Comparison of ENCODE assay signal across 8 mouse cellular contexts in the genomic region with DNA sequence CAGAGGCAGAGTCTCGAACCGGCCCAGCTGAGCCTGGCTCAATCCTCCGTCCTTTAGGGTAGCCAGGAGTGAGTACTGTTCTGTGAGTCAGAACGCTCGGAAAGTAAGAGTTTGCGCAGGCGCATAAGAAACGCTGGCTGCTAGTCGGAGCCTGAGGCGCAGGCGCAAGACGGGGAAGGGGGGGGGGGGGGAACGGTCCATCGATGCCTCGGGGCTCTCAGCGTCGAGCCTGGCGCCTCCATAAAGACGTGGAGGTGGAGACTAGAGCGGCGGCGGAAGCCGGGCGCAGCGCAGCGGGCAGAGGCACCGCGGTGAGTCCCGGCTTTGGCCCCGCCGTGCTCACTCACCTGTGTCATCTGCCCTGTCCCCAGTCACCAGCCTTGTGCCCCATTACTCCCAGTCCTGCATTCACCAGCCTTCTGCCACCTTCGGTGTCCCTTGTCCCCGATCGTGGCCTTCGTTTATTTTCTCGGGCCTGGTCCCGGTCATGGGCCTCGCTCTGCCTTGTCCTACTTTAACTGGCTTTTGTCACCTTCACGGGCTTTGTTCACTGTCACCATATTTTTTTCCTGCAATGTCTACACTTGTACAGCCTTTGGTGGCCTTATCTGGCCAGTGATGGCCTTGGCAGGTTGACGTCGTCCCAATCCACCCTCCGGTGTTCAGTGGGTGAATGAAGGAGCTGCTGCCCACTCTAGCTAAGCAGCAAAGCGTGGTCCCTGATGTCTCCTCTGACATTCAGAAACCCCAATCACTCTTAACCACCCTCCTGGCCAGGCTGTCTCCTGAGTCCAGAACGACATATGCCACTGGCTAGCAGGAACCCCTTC. TPM values are rescaled to one million over a fixed set of nuclear protein-coding genes. Genes with fewer than 3 reads are reported as not detected.
DNase-seq lines count a peak whose midpoint lies in the region; ATAC-seq and TF ChIP-seq lines count a peak whose summit lies in the region.

A gene (plus strand): TSS at position 175 of the 830 bp plus-strand sequence.

- H3K36me3 ChIP-seq in embryonic facial prominence, embryonic 13.5 days = peaks cover 30% of the 10 kb centered on the region
- H3K36me3 ChIP-seq in heart, adult 2 months (ENCODE audit: control insufficient read depth, insufficient read depth, low read length) = no peaks in the 10 kb centered on the region
- peaks cover 37% of the 10 kb centered on the region for H3K36me3 ChIP-seq in limb, embryonic 13.5 days
- H3K36me3 ChIP-seq in midbrain, embryonic 16.5 days (ENCODE audit: control insufficient read depth, insufficient read depth, low read length) = peaks cover 20% of the 10 kb centered on the region

- WGBS in embryonic facial prominence, embryonic 13.5 days = 1% methylated on average over 39 of the region's 44 CpGs
- WGBS in heart, adult 2 months = under 1% methylated on average over 40 of the region's 44 CpGs
- 1% methylated on average over 36 of the region's 44 CpGs for WGBS in limb, embryonic 13.5 days
- WGBS in midbrain, embryonic 16.5 days = 1% methylated on average over 35 of the region's 44 CpGs

- H3K27me3 ChIP-seq in embryonic facial prominence, embryonic 13.5 days = no peaks in the 10 kb centered on the region
- H3K27me3 ChIP-seq in heart, adult 2 months (ENCODE audit: control insufficient read depth, insufficient read depth, low read length) = no peaks in the 10 kb centered on the region
- H3K27me3 ChIP-seq in limb, embryonic 13.5 days = no peaks in the 10 kb centered on the region
- no peaks in the 10 kb centered on the region for H3K27me3 ChIP-seq in midbrain, embryonic 16.5 days (ENCODE audit: control insufficient read depth, insufficient read depth, low read depth, low read length)

- peak within 1 kb of the TSS; percentile 91 for H3K9ac ChIP-seq in embryonic facial prominence, embryonic 13.5 days
- H3K9ac ChIP-seq in heart, adult 2 months (ENCODE audit: low read depth, low read length) = peak within 1 kb of the TSS; percentile 94
- peak within 1 kb of the TSS; percentile 89 for H3K9ac ChIP-seq in limb, embryonic 13.5 days
- peak within 1 kb of the TSS; percentile 87 for H3K9ac ChIP-seq in midbrain, embryonic 16.5 days (ENCODE audit: low read depth, low read length)

- intact Hi-C loops in heart, adult 2 months (cut with DNase I) = loop anchor here (2.0 to 5.0 kb wide), 2 partner anchors 42 to 47 kb away; a partner anchor contains a TSS

- peak within 1 kb of the TSS; percentile 57; the same call in 1 of the 2 replicates for H3K27ac ChIP-seq in embryonic facial prominence, embryonic 13.5 days
- H3K27ac ChIP-seq in heart, adult 2 months = peak within 1 kb of the TSS; percentile 94
- H3K27ac ChIP-seq in limb, embryonic 13.5 days = peak within 1 kb of the TSS; percentile 69; the same call in 1 of the 2 replicates
- H3K27ac ChIP-seq in midbrain, embryonic 16.5 days (ENCODE audit: low read length) = peak within 1 kb of the TSS; percentile 87

- no peak for TF ChIP-seq EP300 in heart, adult 2 months (IDR thresholded peaks at IDR 0.05; ENCODE audit: insufficient read depth, low read depth, low read length)

- ATAC-seq in embryonic facial prominence, embryonic 13.5 days (ENCODE audit: insufficient number of reproducible peaks, insufficient read depth, low FRiP score, low TSS enrichment, low read depth) = peak; percentile 81
- peak; percentile 88 for ATAC-seq in limb, embryonic 13.5 days (ENCODE audit: low FRiP score, low read depth)
- peak; percentile 87 for ATAC-seq in midbrain, embryonic 16.5 days

- peaks cover 21% of the 10 kb centered on the region for H3K4me1 ChIP-seq in embryonic facial prominence, embryonic 13.5 days
- H3K4me1 ChIP-seq in heart, adult 2 months (ENCODE audit: control insufficient read depth, insufficient read depth, low read length) = peaks cover 6% of the 10 kb centered on the region
- peaks cover 16% of the 10 kb centered on the region for H3K4me1 ChIP-seq in limb, embryonic 13.5 days
- peaks cover 10% of the 10 kb centered on the region for H3K4me1 ChIP-seq in midbrain, embryonic 16.5 days (ENCODE audit: control insufficient read depth, insufficient read depth, low read length)

- H3K9me3 ChIP-seq in embryonic facial prominence, embryonic 13.5 days = no peaks in the 10 kb centered on the region
- H3K9me3 ChIP-seq in limb, embryonic 13.5 days = no peaks in the 10 kb centered on the region
- H3K9me3 ChIP-seq in midbrain, embryonic 16.5 days (replicated peaks; ENCODE audit: control insufficient read depth, low read length, poor library complexity, severe bottlenecking) = no peaks in the 10 kb centered on the region

- peak; percentile 93 for DNase-seq in 3134 (ENCODE audit: extremely low read depth, insufficient read length, low spot score)
- DNase-seq in adrenal gland, postnatal 36 days = peak; percentile 89
- peak; percentile 84 to 89 for DNase-seq in heart, adult 2 months
- DNase-seq in kidney, adult 8-10 months = peak; percentile 83
- DNase-seq in spleen, postnatal 10 days (ENCODE audit: low spot score in 2 of 2) = peak; percentile 71 to 86

- no peak for TF ChIP-seq CTCF in heart, adult 2 months (IDR thresholded peaks at IDR 0.05)

- peak within 1 kb of the TSS; percentile 87 for H3K4me3 ChIP-seq in embryonic facial prominence, embryonic 13.5 days
- H3K4me3 ChIP-seq in heart, adult 2 months = peak within 1 kb of the TSS; percentile 74
- H3K4me3 ChIP-seq in limb, embryonic 13.5 days = peak within 1 kb of the TSS; percentile 80
- H3K4me3 ChIP-seq in midbrain, embryonic 16.5 days (ENCODE audit: low read depth, low read length) = peak within 1 kb of the TSS; percentile 70

- no peaks in the 10 kb centered on the region for H3K79me2 ChIP-seq in heart, adult 2 months (replicated peaks; ENCODE audit: control insufficient read depth, insufficient read depth, low read length)

- peak; percentile 93; the same call in 1 of the 2 replicates for TF ChIP-seq POLR2A in heart, adult 2 months (IDR thresholded peaks at IDR 0.05; ENCODE audit: insufficient read depth, low read depth, low read length)

- peak within 1 kb of the TSS; percentile 94 for H3K4me2 ChIP-seq in embryonic facial prominence, embryonic 13.5 days
- peak within 1 kb of the TSS; percentile 99 for H3K4me2 ChIP-seq in limb, embryonic 13.5 days (replicated peaks)
- H3K4me2 ChIP-seq in midbrain, embryonic 16.5 days (ENCODE audit: low read length) = peak within 1 kb of the TSS; percentile 79

RNA-seq across cellular contexts. Expression of the gene that starts here (rescaled TPM):
- 10 to 100 TPM; 87.0 to 89.8 TPM for total RNA-seq in adrenal gland, postnatal 36 days (2021)
- 75.1 and 81.1 TPM in 2 replicates for polyA plus RNA-seq in embryonic facial prominence, embryonic 13.5 days (2015; fragmentation: Nextera tagmentation; extraction: Ambion mirVana)
- 10 to 100 TPM; 82.7 to 84.8 TPM for total RNA-seq in heart, adult 2 months (2021)
- polyA plus RNA-seq in heart, adult 2 months (2012; rRNA removed) = 32.9 and 41.0 TPM in 2 replicates
- polyA plus RNA-seq in limb, embryonic 13.5 days (2015; fragmentation: Nextera tagmentation; extraction: Ambion mirVana) = 69.5 and 79.7 TPM in 2 replicates
- polyA plus RNA-seq in midbrain, embryonic 16.5 days (2015; fragmentation: Nextera tagmentation; extraction: Ambion mirVana) = 137 and 139 TPM in 2 replicates

Comparison
In these comparisons a context has a peak if more than half of its experiments do, and no peak if none do; other contexts are left out.
1. Peak in every context shown above with its lines: DNase-seq, ATAC-seq, H3K4me3 ChIP-seq and H3K27ac ChIP-seq.